Mouse (Mus musculus): Measurements from ENCODE around the gene Kmt2d. TPM values are rescaled to one million over a fixed set of nuclear protein-coding genes. Genes with fewer than 3 reads are reported as not detected.
A peak's percentile ranks its signal among the peaks of the same experiment; 100 is the strongest.

Kmt2d gene
- polyA plus RNA-seq, 1 experiment = 11.9 TPM

DNA sequence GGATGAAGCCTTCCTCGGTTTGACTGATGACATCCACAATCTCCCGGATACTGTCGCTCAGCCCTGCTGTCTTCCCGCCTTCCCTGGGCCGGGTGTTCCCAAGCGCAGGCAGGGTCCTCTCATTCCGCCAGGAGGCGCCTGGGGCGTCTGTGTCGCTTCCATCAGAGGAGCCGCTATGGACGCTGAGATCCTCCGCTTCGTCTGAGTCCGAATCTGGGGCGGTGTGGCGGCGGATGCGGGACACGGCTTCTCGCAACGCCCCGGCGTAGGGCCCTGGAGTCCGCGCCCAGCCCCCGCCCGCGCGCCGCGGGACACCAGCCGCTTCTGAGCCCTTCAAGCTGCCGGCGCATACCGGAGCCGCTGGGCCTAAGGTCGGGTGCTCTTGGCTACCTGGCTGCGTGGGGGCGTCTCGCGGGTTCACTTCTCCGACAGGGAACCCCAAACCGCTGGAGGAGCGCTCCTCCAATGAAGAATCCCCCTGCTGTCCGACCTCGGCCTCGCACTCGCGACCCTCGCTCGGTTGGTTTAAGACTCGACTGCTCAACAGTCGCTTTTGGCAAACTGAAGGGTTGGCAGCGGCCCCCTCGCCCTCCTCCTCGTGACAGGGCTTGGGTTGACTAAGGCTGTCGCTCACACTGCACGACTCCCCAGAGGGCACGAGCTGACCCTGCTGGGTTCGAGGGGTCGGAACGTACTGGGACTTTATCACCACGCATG is 65.5 kb downstream of the Kmt2d start:
- no peaks in the 10 kb centered on the region for H3K9me3 ChIP-seq
- TF ChIP-seq GATA1 (IDR thresholded peaks at IDR 0.05; ENCODE audit: borderline replicate concordance, low read length) = no peak
- TF ChIP-seq FLI1 (IDR thresholded peaks at IDR 0.05; ENCODE audit: low read length) = no peak
- H3K36me3 ChIP-seq (replicated peaks; ENCODE audit: low read length) = peaks cover 9% of the 10 kb centered on the region
- peaks cover 94% of the 10 kb centered on the region for H3K27me3 ChIP-seq (replicated peaks)
- H3K4me1 ChIP-seq = peaks cover 71% of the 10 kb centered on the region
- H3K4me3 ChIP-seq (replicated peaks) = peak overlapping the region; percentile 89

DNA sequence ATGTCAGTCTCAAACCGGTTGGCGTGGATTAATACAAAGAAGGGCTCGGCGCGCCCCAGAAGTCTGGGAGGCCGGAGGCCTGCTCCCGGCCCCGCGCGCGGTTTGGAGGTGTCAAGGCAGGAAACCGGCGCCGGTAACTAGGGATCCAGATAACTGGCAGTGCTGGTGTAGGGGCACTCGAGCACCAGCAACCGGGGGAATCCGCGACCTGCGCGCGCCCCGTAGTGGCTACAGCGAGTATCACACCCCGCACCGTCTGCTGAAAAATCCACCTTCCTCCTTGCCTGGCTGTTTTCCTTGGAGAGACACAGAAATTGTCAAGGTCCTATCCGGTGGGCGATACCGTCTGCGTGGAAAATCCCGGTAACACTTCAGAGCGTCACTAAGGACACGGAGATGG is 67.0 kb downstream of the Kmt2d start:
- Histone ChIP-seq H3K36me3 (replicated peaks; ENCODE audit: low read length) (no peaks in the 10 kb centered on the region), H3K9me3 (no peaks in the 10 kb centered on the region), H3K4me3 (replicated peaks) (peak overlapping the region; percentile 81), H3K27me3 (replicated peaks) (peaks cover 98% of the 10 kb centered on the region), H3K4me1 (peaks cover 64% of the 10 kb centered on the region)
- TF ChIP-seq GATA1 (IDR thresholded peaks at IDR 0.05; ENCODE audit: borderline replicate concordance, low read length) (no peak), FLI1 (IDR thresholded peaks at IDR 0.05; ENCODE audit: low read length) (no peak)

DNA sequence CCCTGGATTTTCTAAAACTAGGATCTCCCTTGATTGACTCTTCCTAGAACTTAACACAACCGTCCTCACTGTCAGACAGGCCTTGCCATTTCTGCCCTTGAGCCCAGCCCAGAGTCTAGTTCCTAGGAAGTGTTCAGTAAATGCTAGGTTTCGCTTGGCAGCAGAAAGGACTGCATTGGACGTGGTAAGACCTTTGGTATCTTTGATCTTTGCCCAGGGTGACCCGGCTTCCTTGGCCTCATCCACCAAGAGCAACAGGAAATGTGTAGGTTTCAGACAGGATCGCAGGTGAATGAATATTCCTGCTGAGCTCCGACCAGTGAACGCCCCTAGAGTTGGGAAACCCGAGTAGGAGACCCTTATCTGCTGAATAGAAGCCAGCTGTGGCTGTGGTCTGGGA is 68.1 kb downstream of the Kmt2d start:
- TF ChIP-seq FLI1 (IDR thresholded peaks at IDR 0.05; ENCODE audit: low read length) (no peak), GATA1 (IDR thresholded peaks at IDR 0.05; ENCODE audit: borderline replicate concordance, low read length) (no peak)
- Histone ChIP-seq H3K27me3 (replicated peaks) (peaks cover 98% of the 10 kb centered on the region), H3K9me3 (no peaks in the 10 kb centered on the region), H3K4me3 (replicated peaks) (peak overlapping the region; percentile 81), H3K4me1 (peaks cover 55% of the 10 kb centered on the region), H3K36me3 (replicated peaks; ENCODE audit: low read length) (no peaks in the 10 kb centered on the region)

DNA sequence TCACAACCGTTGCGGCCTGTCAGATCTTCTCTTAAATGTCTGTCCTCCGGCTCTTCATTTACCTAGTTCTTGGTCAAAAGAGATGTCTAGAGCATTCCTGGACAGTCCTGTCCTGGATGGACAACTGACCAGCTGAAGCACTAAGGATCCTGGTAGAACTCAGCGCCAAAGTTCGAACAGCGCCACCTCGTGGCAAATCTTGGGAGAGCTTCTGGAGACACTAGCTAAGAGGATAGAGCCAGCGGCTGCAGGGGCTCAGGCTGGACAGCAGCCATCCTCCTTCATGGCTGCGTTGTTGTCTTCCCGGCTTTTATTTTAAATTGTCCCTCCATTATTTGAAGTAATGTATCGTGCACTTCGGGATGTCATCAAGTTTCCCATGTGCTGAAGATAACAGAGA is 71.6 kb downstream of the Kmt2d start:
- Histone ChIP-seq H3K36me3 (replicated peaks; ENCODE audit: low read length) (no peaks in the 10 kb centered on the region), H3K4me3 (replicated peaks) (no peak overlapping the region), H3K4me1 (peaks cover 41% of the 10 kb centered on the region), H3K27me3 (replicated peaks) (peaks cover 98% of the 10 kb centered on the region), H3K9me3 (peaks cover 3% of the 10 kb centered on the region; the same call in 1 of the 2 replicates)
- TF ChIP-seq FLI1 (IDR thresholded peaks at IDR 0.05; ENCODE audit: low read length) = no peak
- no peak for TF ChIP-seq GATA1 (IDR thresholded peaks at IDR 0.05; ENCODE audit: borderline replicate concordance, low read length)

DNA sequence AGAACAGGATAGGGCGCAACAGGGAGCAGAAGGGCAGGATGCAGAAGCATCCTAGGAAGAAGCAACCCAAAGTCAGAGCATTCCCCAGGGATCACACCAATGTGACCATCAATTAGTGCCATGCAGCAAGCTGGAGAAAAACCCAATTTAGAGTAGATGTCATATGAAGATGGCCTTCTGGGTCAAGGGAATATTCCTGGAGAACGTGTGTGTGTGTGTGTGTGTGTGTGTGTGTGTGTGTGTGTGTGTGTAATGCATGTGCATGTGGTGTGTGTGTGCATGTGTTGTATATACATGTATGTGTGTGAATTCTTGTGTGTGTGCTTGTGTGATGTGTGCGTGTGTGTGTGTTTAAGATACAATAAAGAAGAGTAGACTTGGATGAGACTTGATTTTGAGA is 72.1 kb downstream of the Kmt2d start:
- peaks cover 38% of the 10 kb centered on the region for H3K4me1 ChIP-seq
- TF ChIP-seq FLI1 (IDR thresholded peaks at IDR 0.05; ENCODE audit: low read length) (no peak), GATA1 (IDR thresholded peaks at IDR 0.05; ENCODE audit: borderline replicate concordance, low read length) (no peak)
- H3K27me3 ChIP-seq (replicated peaks) = peaks cover 97% of the 10 kb centered on the region
- no peaks in the 10 kb centered on the region for H3K36me3 ChIP-seq (replicated peaks; ENCODE audit: low read length)
- no peak overlapping the region for H3K4me3 ChIP-seq (replicated peaks)
- H3K9me3 ChIP-seq = peaks cover 3% of the 10 kb centered on the region; the same call in 1 of the 2 replicates

DNA sequence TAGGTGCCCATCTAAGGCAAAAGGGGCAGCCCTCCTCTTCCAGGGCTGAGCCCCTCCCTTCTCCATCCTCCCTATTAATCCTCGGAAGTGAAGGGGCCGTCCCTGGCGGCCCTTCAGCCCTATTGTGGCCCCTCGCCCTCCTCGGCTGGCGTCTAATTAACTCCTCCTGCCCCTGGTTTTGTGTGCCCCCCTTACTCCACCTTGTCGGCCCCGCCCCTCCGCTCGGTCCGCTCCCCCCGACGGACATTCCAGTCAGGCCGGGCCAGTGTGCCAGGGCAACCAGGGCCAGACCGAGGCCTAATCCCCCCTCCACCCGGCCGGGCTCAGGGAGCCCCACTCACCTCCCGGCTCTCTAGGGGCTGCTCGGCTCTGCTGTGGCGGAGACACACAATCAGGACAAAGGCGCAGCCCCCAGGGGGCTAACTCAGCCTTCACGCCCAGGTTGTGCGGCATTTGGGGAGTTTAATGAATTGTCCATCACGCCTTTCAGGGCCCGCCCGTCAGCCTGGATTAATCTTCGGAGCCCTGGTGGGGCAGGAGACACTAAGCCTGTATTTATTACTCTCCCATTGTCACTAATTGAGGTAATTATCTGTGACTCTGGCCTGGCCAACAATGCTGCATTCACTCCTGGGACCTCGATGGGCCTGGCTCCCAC is 73.0 kb downstream of the Kmt2d start:
- H3K27me3 ChIP-seq (replicated peaks) = peaks cover 99% of the 10 kb centered on the region
- TF ChIP-seq FLI1 (IDR thresholded peaks at IDR 0.05; ENCODE audit: low read length) = no peak
- TF ChIP-seq GATA1 (IDR thresholded peaks at IDR 0.05; ENCODE audit: borderline replicate concordance, low read length) = no peak
- H3K36me3 ChIP-seq (replicated peaks; ENCODE audit: low read length) = no peaks in the 10 kb centered on the region
- no peak overlapping the region for H3K4me3 ChIP-seq (replicated peaks)
- H3K9me3 ChIP-seq = peaks cover 4% of the 10 kb centered on the region; the same call in 1 of the 2 replicates
- H3K4me1 ChIP-seq = peaks cover 38% of the 10 kb centered on the region

DNA sequence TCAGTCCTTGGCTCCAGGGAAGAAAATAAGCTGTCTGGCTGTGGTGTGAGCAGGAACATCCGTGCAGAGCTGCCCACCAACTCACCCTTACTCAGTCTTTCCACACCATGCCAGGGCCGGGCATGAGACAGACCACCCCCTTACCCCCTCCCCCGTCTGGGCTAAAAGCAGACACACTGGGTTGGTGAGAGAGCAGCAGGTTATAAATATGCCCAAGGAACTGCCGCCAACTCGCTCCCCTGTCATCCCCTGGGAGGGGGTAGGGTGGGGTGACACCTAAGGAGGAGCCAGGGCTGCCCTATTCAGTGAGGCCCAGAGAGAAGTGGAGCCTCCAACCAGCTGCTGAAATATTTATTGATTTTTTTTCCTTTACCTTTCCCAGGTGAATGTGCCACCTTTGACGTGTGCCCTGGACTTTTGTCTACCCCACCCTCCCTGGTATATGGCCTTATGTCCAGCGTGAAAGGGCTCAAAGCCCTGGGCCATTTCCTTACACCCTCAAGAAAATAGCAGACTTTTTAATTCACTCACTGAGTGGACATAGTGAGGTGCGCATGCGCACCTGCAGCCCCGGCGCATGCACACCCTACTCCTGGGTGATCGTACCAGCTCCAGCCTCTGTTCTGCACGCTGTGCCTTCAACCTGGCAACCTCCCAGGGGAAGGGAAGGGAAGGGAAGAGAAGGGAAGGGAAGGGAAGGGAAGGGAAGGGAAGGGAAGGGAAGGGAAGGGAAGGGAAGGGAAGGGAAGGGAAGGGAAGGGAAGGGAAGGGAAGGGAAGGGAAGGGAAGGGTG is 74.0 kb downstream of the Kmt2d start:
- H3K4me3 ChIP-seq (replicated peaks) = no peak overlapping the region
- no peaks in the 10 kb centered on the region for H3K36me3 ChIP-seq (replicated peaks; ENCODE audit: low read length)
- peaks cover 99% of the 10 kb centered on the region for H3K27me3 ChIP-seq (replicated peaks)
- TF ChIP-seq GATA1 (IDR thresholded peaks at IDR 0.05; ENCODE audit: borderline replicate concordance, low read length) (no peak), FLI1 (IDR thresholded peaks at IDR 0.05; ENCODE audit: low read length) (no peak)
- peaks cover 12% of the 10 kb centered on the region; the same call in 1 of the 2 replicates for H3K9me3 ChIP-seq
- H3K4me1 ChIP-seq = peaks cover 44% of the 10 kb centered on the region

DNA sequence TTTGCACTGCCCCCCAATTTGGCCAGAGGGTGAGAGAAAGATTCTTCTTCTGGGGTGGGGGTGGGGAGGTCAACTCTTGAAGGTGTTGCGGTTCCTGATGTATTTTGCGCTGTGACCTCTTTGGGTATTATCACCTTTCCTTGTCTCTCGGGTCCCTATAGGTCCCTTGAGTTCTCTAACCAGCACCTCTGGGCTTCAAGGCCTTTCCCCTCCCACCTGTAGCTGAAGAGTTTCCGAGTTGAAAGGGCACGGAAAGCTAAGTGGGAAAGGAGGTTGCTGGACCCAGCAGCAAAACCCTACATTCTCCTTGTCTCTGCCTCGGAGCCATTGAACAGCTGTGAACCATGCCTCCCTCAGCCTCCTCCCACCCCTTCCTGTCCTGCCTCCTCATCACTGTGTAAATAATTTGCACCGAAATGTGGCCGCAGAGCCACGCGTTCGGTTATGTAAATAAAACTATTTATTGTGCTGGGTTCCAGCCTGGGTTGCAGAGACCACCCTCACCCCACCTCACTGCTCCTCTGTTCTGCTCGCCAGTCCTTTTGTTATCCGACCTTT is 77.8 kb downstream of the Kmt2d start:
- peak overlapping the region; percentile 88 for H3K4me3 ChIP-seq (replicated peaks)
- H3K36me3 ChIP-seq (replicated peaks; ENCODE audit: low read length) = no peaks in the 10 kb centered on the region
- H3K27me3 ChIP-seq (replicated peaks) = peaks cover 99% of the 10 kb centered on the region
- peaks cover 14% of the 10 kb centered on the region; the same call in 1 of the 2 replicates for H3K9me3 ChIP-seq
- TF ChIP-seq GATA1 (IDR thresholded peaks at IDR 0.05; ENCODE audit: borderline replicate concordance, low read length) = no peak
- no peak for TF ChIP-seq FLI1 (IDR thresholded peaks at IDR 0.05; ENCODE audit: low read length)
- peaks cover 78% of the 10 kb centered on the region for H3K4me1 ChIP-seq

DNA sequence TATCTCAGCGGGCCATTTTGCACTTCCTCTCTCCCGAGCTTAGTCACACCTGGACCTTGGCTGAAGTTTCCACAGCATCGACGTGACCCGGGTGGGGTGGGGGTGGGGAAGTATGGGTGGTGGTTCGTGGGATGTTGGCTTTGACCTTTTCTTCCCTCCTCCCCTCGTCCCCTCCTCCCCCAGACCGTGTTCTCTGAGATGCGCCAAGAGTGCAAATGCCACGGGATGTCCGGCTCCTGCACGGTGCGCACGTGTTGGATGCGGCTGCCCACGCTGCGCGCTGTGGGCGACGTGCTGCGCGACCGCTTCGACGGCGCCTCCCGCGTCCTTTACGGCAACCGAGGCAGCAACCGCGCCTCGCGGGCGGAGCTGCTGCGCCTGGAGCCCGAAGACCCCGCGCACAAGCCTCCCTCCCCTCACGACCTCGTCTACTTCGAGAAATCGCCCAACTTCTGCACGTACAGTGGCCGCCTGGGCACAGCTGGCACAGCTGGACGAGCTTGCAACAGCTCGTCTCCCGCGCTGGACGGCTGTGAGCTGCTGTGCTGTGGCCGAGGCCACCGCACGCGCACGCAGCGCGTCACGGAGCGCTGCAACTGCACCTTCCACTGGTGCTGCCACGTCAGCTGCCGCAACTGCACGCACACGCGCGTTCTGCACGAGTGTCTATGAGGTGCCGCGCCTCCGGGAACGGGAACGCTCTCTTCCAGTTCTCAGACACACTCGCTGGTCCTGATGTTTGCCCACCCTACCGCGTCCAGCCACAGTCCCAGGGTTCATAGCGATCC is 78.6 kb downstream of the Kmt2d start:
- Histone ChIP-seq H3K9me3 (peaks cover 14% of the 10 kb centered on the region; the same call in 1 of the 2 replicates), H3K4me3 (replicated peaks) (peak overlapping the region; percentile 88), H3K27me3 (replicated peaks) (peaks cover 99% of the 10 kb centered on the region), H3K4me1 (peaks cover 72% of the 10 kb centered on the region), H3K36me3 (replicated peaks; ENCODE audit: low read length) (no peaks in the 10 kb centered on the region)
- no peak for TF ChIP-seq FLI1 (IDR thresholded peaks at IDR 0.05; ENCODE audit: low read length)
- no peak for TF ChIP-seq GATA1 (IDR thresholded peaks at IDR 0.05; ENCODE audit: borderline replicate concordance, low read length)

All from megakaryocyte, embryonic 14.5 days (primary cell).